13 mouse cellular contexts compared by ENCODE assay signal in genomic region chr6:137690550-137691119, GRCm38 (mm10). TPM values are rescaled to one million over a fixed set of nuclear protein-coding genes. Genes with fewer than 3 reads are reported as not detected.
A peak's percentile ranks its signal among the peaks of the same experiment; 100 is the strongest.
DNase-seq lines count a peak whose midpoint lies in the region; ATAC-seq and TF ChIP-seq lines count a peak whose summit lies in the region.
"Had no signal": no experiment of that assay in that cellular context is flagged by ENCODE, and none has a peak within 500 bp of the region (broad histone marks: within the 10 kb centered on the region; RNA-seq: fewer than 3 reads in every experiment).

No protein-coding gene starts in this region.

- TF ChIP-seq POLR2A in thymus, adult 2 months (IDR thresholded peaks at IDR 0.05; ENCODE audit: control insufficient read depth, extremely low read depth, insufficient read depth, low read length, poor library complexity) = no peak

- no peaks in the 10 kb centered on the region for H3K9me3 ChIP-seq in heart, embryonic 11.5 days (replicated peaks; ENCODE audit: control insufficient read depth, low read length)
- H3K9me3 ChIP-seq: limb, embryonic 12.5 days; midbrain, embryonic 13.5 days had no signal

- no peak overlapping the region for H3K4me3 ChIP-seq in heart, embryonic 11.5 days (ENCODE audit: low read depth, low read length)
- H3K4me3 ChIP-seq in thymus, adult 2 months (ENCODE audit: control insufficient read depth, insufficient read depth, low read length) = no peak overlapping the region
- H3K4me3 ChIP-seq: erythroblast, embryonic 14.5 days; limb, embryonic 12.5 days; midbrain, embryonic 13.5 days had no signal

- no peaks in the 10 kb centered on the region for H3K4me1 ChIP-seq in heart, embryonic 11.5 days (ENCODE audit: control insufficient read depth, insufficient read depth, low read length)
- no peaks in the 10 kb centered on the region for H3K4me1 ChIP-seq in thymus, adult 2 months (replicated peaks; ENCODE audit: control insufficient read depth, insufficient read depth, low read length)
- H3K4me1 ChIP-seq: midbrain, embryonic 13.5 days had no signal

- intact Hi-C loops in heart, postnatal 25 days (cut with DNase I) = no loop called here

- WGBS in heart, embryonic 11.5 days (ENCODE audit: insufficient replicate concordance) = 54% methylated on average over 2 of the region's 2 CpGs
- 59% methylated on average over 2 of the region's 2 CpGs for WGBS in thymus, adult 2 months

- no peaks in the 10 kb centered on the region for H3K36me3 ChIP-seq in heart, embryonic 11.5 days (ENCODE audit: control insufficient read depth, insufficient read depth, low read length)
- no peaks in the 10 kb centered on the region for H3K36me3 ChIP-seq in thymus, adult 2 months (ENCODE audit: control insufficient read depth, insufficient read depth, low read length)
- H3K36me3 ChIP-seq: limb, embryonic 12.5 days; midbrain, embryonic 13.5 days had no signal

- ATAC-seq in heart, embryonic 11.5 days (replicated peaks; ENCODE audit: insufficient number of reproducible peaks, low FRiP score, low TSS enrichment) = no peak
- 0 out of 2 replicates have a peak, but pooled peaks have one; percentile 15 for ATAC-seq in common myeloid progenitor, adult 5-6 weeks (replicated peaks; ENCODE audit: low read depth, poor library complexity, severe bottlenecking)
- ATAC-seq: hindbrain, embryonic 16.5 days; midbrain, embryonic 13.5 days had no signal

- DNase-seq in heart, adult 11 months = peak; percentile 95
- DNase-seq in NIH3T3 (ENCODE audit: low read depth) = peak; percentile 53
- peak; percentile 39 for DNase-seq in heart, postnatal 25 days (ENCODE audit: low spot score)
- no peak for DNase-seq in thymus, adult 2 months
- DNase-seq in cerebellum, adult 11 months = no peak
- DNase-seq: kidney, adult 9 months; lung, embryonic 14.5 days had no signal

- no peak overlapping the region for H3K27ac ChIP-seq in heart, embryonic 11.5 days (ENCODE audit: low read depth, low read length)
- H3K27ac ChIP-seq in thymus, adult 2 months (ENCODE audit: control insufficient read depth, insufficient read depth, low read length) = no peak overlapping the region
- H3K27ac ChIP-seq: limb, embryonic 12.5 days; midbrain, embryonic 13.5 days had no signal

- H3K9ac ChIP-seq in heart, embryonic 11.5 days (ENCODE audit: low read depth, low read length) = no peak overlapping the region
- H3K9ac ChIP-seq: limb, embryonic 12.5 days; lung, embryonic 14.5 days; midbrain, embryonic 13.5 days had no signal

- no peak for TF ChIP-seq CTCF in thymus, adult 2 months (IDR thresholded peaks at IDR 0.05; ENCODE audit: borderline replicate concordance, control insufficient read depth, extremely low read depth, insufficient read depth, low read length, poor library complexity)

- no peaks in the 10 kb centered on the region for H3K27me3 ChIP-seq in heart, embryonic 11.5 days (ENCODE audit: control insufficient read depth, insufficient read depth, low read length)
- H3K27me3 ChIP-seq in thymus, adult 2 months (ENCODE audit: control insufficient read depth, insufficient read depth, low read length) = no peaks in the 10 kb centered on the region
- H3K27me3 ChIP-seq: limb, embryonic 12.5 days had no signal

- H3K4me2 ChIP-seq in heart, embryonic 11.5 days = no peak overlapping the region
- H3K4me2 ChIP-seq: limb, embryonic 12.5 days; lung, embryonic 14.5 days; midbrain, embryonic 13.5 days had no signal

RNA-seq across cellular contexts. Expression of gene Eps8, which starts 36.0 kb away (rescaled TPM):
- 18.7 TPM in 2 replicates for polyA plus RNA-seq in heart, embryonic 11.5 days (2014; fragmentation: Nextera tagmentation; extraction: Ambion mirVana)
- 3.6 and 5.8 TPM in 2 replicates for total RNA-seq in common myeloid progenitor, adult 5-6 weeks (2017)
- total RNA-seq in heart, postnatal 25 days (2021) = 10 to 100 TPM; 14.0 to 17.9 TPM
- 1.8 and 2.5 TPM in 2 replicates for polyA plus RNA-seq in thymus, adult 2 months (2012; rRNA removed)

RNA-seq across cellular contexts. Expression of gene Strap, which starts 44.2 kb away (rescaled TPM):
- polyA plus RNA-seq in heart, embryonic 11.5 days (2014; fragmentation: Nextera tagmentation; extraction: Ambion mirVana) = 148 and 160 TPM in 2 replicates
- total RNA-seq in common myeloid progenitor, adult 5-6 weeks (2017) = 255 and 262 TPM in 2 replicates
- total RNA-seq in heart, postnatal 25 days (2021) = 10 to 100 TPM; 84.7 to 88.3 TPM
- polyA plus RNA-seq in thymus, adult 2 months (2012; rRNA removed) = 39.9 and 55.7 TPM in 2 replicates

Comparison
In these comparisons a context has a peak if more than half of its experiments do, and no peak if none do; other contexts are left out.
1. DNase-seq: peak in heart, adult 11 months (single experiment), NIH3T3 (single experiment) and heart, postnatal 25 days (single experiment); none in thymus, adult 2 months (single experiment) and cerebellum, adult 11 months (single experiment).